Mouse (Mus musculus) thymus, postnatal 14 days (tissue): ENCODE measurements around the gene Tspan17.
A peak's percentile ranks its signal among the peaks of the same experiment; 100 is the strongest.
"Not testable (repeated sequence)": the region's sequence is repeated elsewhere in the genome, so short reads cannot be mapped to it uniquely, and the experiment has no call there.

Experiments used
- DNase-seq: peaks from one replicate; pipeline ENCODE4 v3.0.0; 2021

Tspan17 gene

GRCm38 (mm10) chr13:54765281-54766191, 23.6 kb upstream of the Tspan17 start:
- DNase-seq, result peak; percentile 7

GRCm38 (mm10) chr13:54766192-54766768, 22.9 kb upstream of the Tspan17 start, which contains the start of gene Sncb:
Gene Sncb (minus strand): TSS chr13:54766595.
- peak; percentile 75 for DNase-seq

GRCm38 (mm10) chr13:54767012-54767411, 22.2 kb upstream of the Tspan17 start:
- DNase-seq, result no peak

- no peak for DNase-seq
Observed at GRCm38 (mm10) chr13:54780592-54780991, 8.6 kb upstream of the Tspan17 start.

- DNase-seq, result no peak
Observed at GRCm38 (mm10) chr13:54781086-54781485, 8.1 kb upstream of the Tspan17 start.

DNA sequence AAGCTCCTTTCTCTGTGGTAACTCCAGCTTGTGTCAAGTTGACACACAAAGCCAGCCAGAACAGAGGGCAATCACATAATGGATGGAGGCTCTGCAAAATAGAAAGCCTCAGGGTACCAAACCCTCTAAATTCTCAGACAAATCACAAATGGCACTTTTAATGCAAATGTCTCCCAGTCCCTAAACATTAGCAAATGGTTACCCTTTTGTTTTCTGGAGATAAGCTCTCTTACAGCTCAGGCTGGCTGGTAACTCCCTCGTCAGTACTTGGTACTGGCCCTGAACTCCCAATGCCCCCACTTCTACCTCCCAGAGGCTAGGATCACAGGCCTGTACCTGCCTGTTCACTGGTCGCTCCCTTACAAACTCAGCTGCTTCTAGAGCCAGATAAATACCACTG, 5.9 kb upstream of the Tspan17 start:
- DNase-seq, result no peak

GRCm38 (mm10) chr13:54783698-54784097, 5.5 kb upstream of the Tspan17 start, which contains the start of gene Eif4e1b:
Gene Eif4e1b (plus strand): TSS chr13:54783998.
- no peak for DNase-seq

DNA sequence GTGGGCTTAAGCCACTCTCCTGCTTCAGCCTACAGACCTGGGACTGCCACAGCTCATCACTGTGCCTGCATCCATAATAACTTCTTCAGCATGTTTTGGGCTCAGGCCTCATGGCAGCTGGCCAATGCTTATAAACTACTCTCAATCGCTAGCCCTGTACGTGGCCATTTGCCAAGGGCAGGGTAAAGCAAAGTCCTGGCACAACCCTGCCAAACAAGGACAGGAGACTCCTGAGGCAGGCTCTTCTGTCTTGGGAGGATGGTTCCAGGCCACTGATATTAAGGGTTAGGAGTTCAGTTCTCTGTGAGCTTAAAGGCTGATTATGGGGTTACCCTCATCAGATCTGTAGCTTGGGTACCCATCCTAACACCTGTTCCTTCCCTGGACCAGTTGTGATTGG, 1.6 kb upstream of the Tspan17 start:
- not testable (repeated sequence) for DNase-seq

- no peak for DNase-seq
Observed at GRCm38 (mm10) chr13:54789561-54790397, 602 bp downstream of the Tspan17 start.

DNA sequence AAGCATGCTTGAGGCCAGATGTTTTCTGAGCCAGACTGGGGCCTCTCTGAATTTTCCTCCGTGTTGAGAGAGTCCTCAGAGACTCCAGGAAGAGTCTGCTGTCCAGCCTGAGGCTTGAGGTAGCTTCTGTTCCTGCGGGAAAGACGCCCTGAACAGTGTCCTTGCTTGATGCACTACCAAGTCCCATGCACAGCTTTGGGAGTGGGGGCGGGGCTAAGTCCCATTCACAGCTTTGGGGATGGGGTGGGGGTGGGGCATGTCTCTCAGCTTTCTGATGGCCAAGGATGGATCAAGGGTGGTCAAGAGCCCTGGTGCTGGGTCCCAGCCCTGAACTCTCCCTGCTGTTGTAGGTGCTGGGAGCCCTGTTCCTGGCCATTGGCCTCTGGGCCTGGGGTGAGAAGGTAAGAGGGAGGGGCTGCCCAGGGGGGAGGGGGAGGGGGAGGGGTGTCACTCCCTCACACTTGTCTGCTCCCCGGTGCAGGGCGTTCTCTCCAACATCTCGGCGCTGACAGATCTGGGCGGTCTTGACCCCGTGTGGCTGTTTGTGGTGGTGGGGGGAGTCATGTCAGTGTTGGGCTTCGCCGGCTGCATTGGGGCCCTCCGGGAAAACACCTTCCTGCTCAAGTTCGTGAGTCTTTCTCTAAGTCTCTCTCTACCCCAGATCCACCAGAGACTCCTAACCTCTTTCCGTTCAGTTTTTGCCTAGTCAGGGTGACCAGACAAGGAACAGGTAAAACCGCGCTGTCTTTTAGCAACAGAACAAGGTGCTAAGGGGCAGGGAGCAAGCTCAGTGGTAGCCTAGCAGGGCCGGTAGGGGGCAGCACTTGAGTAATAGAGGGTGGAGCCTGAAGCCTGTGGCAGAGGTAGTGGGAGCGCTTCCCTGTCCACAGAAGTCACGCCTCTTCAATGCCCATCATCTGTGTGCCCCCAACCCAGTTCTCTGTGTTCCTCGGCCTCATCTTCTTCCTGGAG, 3.4 kb downstream of the Tspan17 start:
- DNase-seq, result no peak

- DNase-seq, result no peak
Observed at GRCm38 (mm10) chr13:54794002-54794577, 4.9 kb downstream of the Tspan17 start.

DNA sequence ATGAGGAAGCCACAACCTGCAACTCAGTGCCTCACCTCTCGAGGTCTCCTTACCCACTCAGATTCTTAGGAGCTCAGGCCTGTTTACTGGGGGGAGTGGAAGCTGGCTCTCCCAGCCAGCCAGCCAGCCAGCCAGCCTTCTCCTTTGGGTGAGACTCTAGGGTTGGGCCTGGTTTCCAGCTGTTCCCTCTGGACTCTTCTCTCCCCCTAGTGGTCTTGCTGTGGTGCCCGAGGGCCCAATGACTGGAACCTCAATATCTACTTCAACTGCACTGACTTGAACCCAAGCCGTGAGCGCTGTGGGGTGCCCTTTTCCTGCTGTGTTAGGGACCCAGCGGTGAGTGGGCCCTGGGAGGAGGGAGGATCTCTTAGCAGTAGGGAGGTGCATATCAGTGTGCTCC, 5.7 kb downstream of the Tspan17 start:
- DNase-seq, result no peak

GRCm38 (mm10) chr13:54797356-54797755, 8.2 kb downstream of the Tspan17 start:
- DNase-seq, result peak; percentile 14

- no peak for DNase-seq
Observed at GRCm38 (mm10) chr13:54797861-54798643, 8.9 kb downstream of the Tspan17 start.

- no peak for DNase-seq
Observed at GRCm38 (mm10) chr13:54798740-54799139, 9.6 kb downstream of the Tspan17 start.

DNA sequence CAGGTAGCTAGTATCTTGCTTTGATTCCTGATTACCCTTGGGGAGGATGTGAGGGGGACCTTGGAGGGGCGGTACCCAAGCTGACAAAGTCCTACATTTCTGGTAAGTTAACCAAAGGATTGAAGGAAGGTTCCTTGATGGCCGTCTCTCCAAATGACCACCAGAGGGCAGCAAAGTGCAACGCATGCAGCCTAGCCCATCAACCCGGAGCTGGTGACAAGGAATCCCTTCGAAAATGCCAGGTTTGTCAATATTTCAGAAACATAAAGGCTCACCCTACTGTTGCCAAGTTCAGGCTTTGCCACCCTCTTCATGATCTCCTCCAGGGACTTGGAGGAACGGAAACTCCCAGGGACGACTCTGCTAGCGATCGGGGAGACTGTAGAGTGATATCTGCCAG, 10.5 kb downstream of the Tspan17 start:
- DNase-seq, result peak; percentile 62

- no peak for DNase-seq
Observed at GRCm38 (mm10) chr13:54800206-54800605, 11.0 kb downstream of the Tspan17 start.

DNA sequence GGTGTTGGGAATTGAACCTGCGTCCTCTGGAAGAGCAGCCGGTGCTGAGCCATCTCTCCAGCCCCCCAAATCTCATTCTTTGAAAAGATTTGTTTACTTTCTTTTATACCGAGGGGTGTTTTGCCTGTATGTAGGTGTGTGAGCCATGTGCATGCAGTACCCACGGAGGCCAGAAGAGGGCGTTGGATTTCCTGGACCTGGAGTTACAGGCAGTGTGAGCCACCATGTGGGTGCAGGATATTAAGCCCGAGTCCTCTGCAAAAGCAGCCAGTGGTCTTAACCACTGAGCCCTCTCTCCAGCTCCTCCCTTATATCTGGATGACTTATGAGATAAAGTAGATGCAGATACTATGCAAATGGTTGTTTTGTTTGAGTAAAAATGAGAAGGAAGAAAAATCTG, 13.8 kb downstream of the Tspan17 start:
- DNase-seq, result no peak

- no peak for DNase-seq
Observed at GRCm38 (mm10) chr13:54805134-54805838, 16.1 kb downstream of the Tspan17 start.

DNA sequence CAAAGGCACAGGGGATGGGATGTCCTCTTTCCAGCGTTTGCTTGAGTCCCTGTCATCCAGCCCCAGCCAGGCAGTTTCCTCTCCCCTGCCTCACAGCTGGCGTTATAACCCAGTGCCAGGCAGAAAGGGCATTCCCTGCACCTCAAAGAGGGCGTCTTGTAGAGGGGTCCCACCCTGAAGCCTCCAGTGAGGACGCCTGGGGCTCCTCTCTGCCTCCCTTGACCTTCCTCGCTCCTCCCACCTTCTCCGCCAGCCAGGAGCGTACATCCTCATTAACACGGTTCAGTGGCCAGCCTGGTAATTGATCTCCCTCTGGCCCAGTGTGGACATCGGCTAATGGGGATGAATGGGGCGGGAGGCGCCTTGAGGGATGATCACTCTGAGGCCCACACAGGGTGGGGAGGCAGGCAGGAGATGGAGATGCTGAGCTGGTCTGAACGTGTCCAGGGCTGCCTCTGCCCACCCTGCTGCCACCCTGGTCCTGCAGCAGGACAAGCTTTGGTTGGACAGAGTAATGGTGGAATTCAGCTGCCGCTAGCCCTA, 17.3 kb downstream of the Tspan17 start:
- DNase-seq, result no peak
